Mouse (Mus musculus) layer of hippocampus, adult 6 months (tissue): Measurements from ENCODE around the gene Nol9. TPM values are rescaled to one million over a fixed set of nuclear protein-coding genes. Genes with fewer than 3 reads are reported as not detected.

Source experiments
- long read RNA-seq, 2 experiments: library from polyadenylated mRNA; unstranded; transcript quantifications; one replicate each; pipeline ENCODE4 v2.0.0; 2019 to 2020
- polyA plus RNA-seq: library from polyadenylated mRNA; unstranded; fragments of <200 nt; fragmentation: Nextera tagmentation; gene quantifications from 2 replicates; pipeline ENCODE4 v1.2.3, GENCODE M21; 2021

The Nol9 gene
- 8.0 and 10.4 TPM in 2 replicates for polyA plus RNA-seq
- long read RNA-seq, experiment 1, transcript Nol9-201 (12 exons, 3,722 nt), result major isoform, 12 of 17 reads
- long read RNA-seq, experiment 1, partial matches to known transcripts, result 4 of 17 reads
- long read RNA-seq, experiment 1, other reads (novel, unspliced or antisense), result 1 of 17 reads
- long read RNA-seq, experiment 2, transcript Nol9-204 (11 exons, 3,616 nt), result minor isoform, 5 of 77 reads
- long read RNA-seq, experiment 2, transcript Nol9-201 (12 exons, 3,722 nt), result major isoform, 54 of 77 reads
- long read RNA-seq, experiment 2, partial matches to known transcripts, result 5 of 77 reads
- long read RNA-seq, experiment 2, other reads (novel, unspliced or antisense), result 12 of 77 reads

GRCm38 (mm10) chr4:152038985-152039830 lies at the start of gene Nol9:
Gene Nol9 (plus strand): TSS chr4:152039321.

GRCm38 (mm10) chr4:151996173-151996950 lies 42.8 kb upstream of the Nol9 start, which contains the start of gene Phf13:
Gene Phf13 (minus strand): TSS chr4:151996258.

GRCm38 (mm10) chr4:152008622-152009075 lies 30.5 kb upstream of the Nol9 start, which contains the start of gene Klhl21:
Gene Klhl21 (plus strand): TSS chr4:152008803.

GRCm38 (mm10) chr4:152027524-152027923 lies 11.6 kb upstream of the Nol9 start, which contains the start of gene Zbtb48:
Gene Zbtb48 (minus strand): TSS chr4:152027671.

GRCm38 (mm10) chr4:152038225-152038984 lies 716 bp upstream of the Nol9 start, which contains the start of gene Tas1r1:
Gene Tas1r1 (minus strand): TSS chr4:152038568.

GRCm38 (mm10) chr4:152072121-152072601 lies 33.0 kb downstream of the Nol9 start, which contains the start of gene Plekhg5:
Gene Plekhg5 (plus strand): TSS chr4:152072498.

Other genes with a start within 250 kb of the Nol9 start
- gene Camta1, start 177.4 kb upstream of the Nol9 start, polyA plus RNA-seq, result 135 and 152 TPM in 2 replicates
- gene Dnajc11, start 105.6 kb upstream of the Nol9 start, polyA plus RNA-seq, result 37.8 and 40.3 TPM in 2 replicates
- 23.8 and 23.9 TPM in 2 replicates for gene Thap3, start 50.3 kb upstream of the Nol9 start, polyA plus RNA-seq
- 6.2 and 6.8 TPM in 2 replicates for gene Phf13, start 43.1 kb upstream of the Nol9 start, polyA plus RNA-seq
- 7.6 and 9.5 TPM in 2 replicates for gene Klhl21, start 30.5 kb upstream of the Nol9 start, polyA plus RNA-seq
- 5.4 and 8.7 TPM in 2 replicates for gene Zbtb48, start 11.7 kb upstream of the Nol9 start, polyA plus RNA-seq
- gene Tas1r1, start 753 bp upstream of the Nol9 start, polyA plus RNA-seq, result 0.14 TPM in 1 of 2 replicates, not detected in the other
- 16.8 and 20.8 TPM in 2 replicates for gene Plekhg5, start 33.2 kb downstream of the Nol9 start, polyA plus RNA-seq
- gene Tnfrsf25, start 76.6 kb downstream of the Nol9 start, polyA plus RNA-seq, result 0.19 and 0.25 TPM in 2 replicates
- gene Espn, start 113.0 kb downstream of the Nol9 start, polyA plus RNA-seq, result 0.92 and 1.9 TPM in 2 replicates
- 0.14 TPM in 1 of 2 replicates, not detected in the other for gene Hes2, start 119.5 kb downstream of the Nol9 start, polyA plus RNA-seq
- gene Acot7, start 138.8 kb downstream of the Nol9 start, polyA plus RNA-seq, result 373 and 425 TPM in 2 replicates
- 1.4 and 2.0 TPM in 2 replicates for gene Gpr153, start 234.9 kb downstream of the Nol9 start, polyA plus RNA-seq